Mouse (Mus musculus) MEL (cell line): ENCODE data around the gene Foxd3. TPM values are rescaled to one million over a fixed set of nuclear protein-coding genes. Genes with fewer than 3 reads are reported as not detected.

Experiments used
- DNase-seq: peaks from one replicate; pipeline ENCODE4 v3.0.0; 2011; ENCODE audit warnings: low read depth, low spot score
- H3K27ac ChIP-seq: 2 replicates; pipeline ENCODE4 v1.5.1; 2012; ENCODE audit warnings: low read depth, mild to moderate bottlenecking, control low read depth, low read length, moderate library complexity; ENCODE audit not compliant: control insufficient read depth
- H3K27me3 ChIP-seq, 2 experiments: fragments of 150-350 bp in 1 of 2; sonication (generic) in 1 of 2; 2 replicates each; pipeline ENCODE4 v1.6.1; 2012; ENCODE audit warnings: low read length in 2 of 2, mild to moderate bottlenecking in 2 of 2, improper control_type of control experiment in 1 of 2, moderate library complexity in 1 of 2; ENCODE audit not compliant: insufficient read depth in 2 of 2, control insufficient read depth in 1 of 2
- H3K36me3 ChIP-seq, 2 experiments: 2 replicates each; pipeline ENCODE4 v1.6.1; 2012 to 2014; ENCODE audit warnings: low read length in 2 of 2, improper control_type of control experiment in 1 of 2, inconsistent platforms in 1 of 2, mild to moderate bottlenecking in 1 of 2; ENCODE audit not compliant: insufficient read depth in 2 of 2, control insufficient read depth in 1 of 2
- H3K4me1 ChIP-seq, 2 experiments: fragments of 150-350 bp in 1 of 2; sonication (generic) in 1 of 2; 2 replicates each; pipeline ENCODE4 v1.6.1; 2012; ENCODE audit warnings: low read length in 2 of 2, improper control_type of control experiment in 1 of 2, mild to moderate bottlenecking in 1 of 2; ENCODE audit not compliant: insufficient read depth in 2 of 2, control insufficient read depth in 1 of 2
- H3K4me3 ChIP-seq, 2 experiments: fragments of 150-350 bp in 1 of 2; sonication (generic) in 1 of 2; 2 replicates each; pipeline ENCODE4 v1.5.1; 2012; ENCODE audit warnings: low read depth in 2 of 2, low read length in 2 of 2, mild to moderate bottlenecking in 2 of 2, moderate library complexity in 2 of 2, control low read depth in 1 of 2, improper control_type of control experiment in 1 of 2; ENCODE audit not compliant: control insufficient read depth in 1 of 2, insufficient read depth in 1 of 2
- H3K79me2 ChIP-seq: 2 replicates; pipeline ENCODE4 v1.6.1; 2012; ENCODE audit warnings: mild to moderate bottlenecking, low read length, moderate library complexity; ENCODE audit not compliant: control insufficient read depth, poor library complexity, insufficient read depth
- H3K9ac ChIP-seq: 2 replicates; pipeline ENCODE4 v1.6.1; 2012; ENCODE audit warnings: low read depth, mild to moderate bottlenecking, control low read depth, low read length, moderate library complexity; ENCODE audit not compliant: control insufficient read depth, poor library complexity, severe bottlenecking
- H3K9me3 ChIP-seq: fragments of 150-350 bp; sonication (generic); replicated peaks from 2 replicates; pipeline ENCODE4 v1.6.1; 2012; ENCODE audit warnings: mild to moderate bottlenecking, low read length, improper control_type of control experiment, moderate library complexity; ENCODE audit not compliant: insufficient read depth
- BHLHE40 ChIP-seq: IDR thresholded peaks from 2 replicates; pipeline ENCODE4 v1.6.1; 2012; ENCODE audit warnings: low read depth, mild to moderate bottlenecking, inconsistent platforms, low read length, improper control_type of control experiment, borderline replicate concordance
- CHD1 ChIP-seq: IDR thresholded peaks from 2 replicates; pipeline ENCODE4 v1.6.1; 2012; ENCODE audit warnings: low read depth, mild to moderate bottlenecking, inconsistent platforms, low read length, improper control_type of control experiment
- CHD2 ChIP-seq: IDR thresholded peaks from 2 replicates; pipeline ENCODE4 v1.6.1; 2011; ENCODE audit warnings: low read length, improper control_type of control experiment
- CTCF ChIP-seq, 3 experiments: IDR thresholded peaks in 2 of 3; conservative IDR thresholded peaks in 1 of 3; 2 replicates each; pipeline ENCODE4 v1.5.1; 2011 to 2012; ENCODE audit warnings: low read length in 3 of 3, low read depth in 2 of 3, mild to moderate bottlenecking in 2 of 3, improper control_type of control experiment in 1 of 3, inconsistent platforms in 1 of 3, mixed read lengths in 1 of 3, moderate library complexity in 1 of 3; ENCODE audit not compliant: control insufficient read depth in 1 of 3, insufficient read depth in 1 of 3, poor library complexity in 1 of 3, severe bottlenecking in 1 of 3
- E2F4 ChIP-seq: IDR thresholded peaks from 2 replicates; pipeline ENCODE4 v1.6.1; 2011; ENCODE audit warnings: low read depth, low read length, improper control_type of control experiment, borderline replicate concordance
- ELF1 ChIP-seq: IDR thresholded peaks from 2 replicates; pipeline ENCODE4 v1.6.1; 2014; ENCODE audit warnings: low read depth, mild to moderate bottlenecking, inconsistent platforms, low read length, improper control_type of control experiment, moderate library complexity
- ETS1 ChIP-seq: IDR thresholded peaks from 2 replicates; pipeline ENCODE4 v1.6.1; 2012; ENCODE audit warnings: low read depth, mild to moderate bottlenecking, inconsistent platforms, low read length, improper control_type of control experiment, moderate library complexity
- GABPA ChIP-seq: IDR thresholded peaks from 2 replicates; pipeline ENCODE4 v1.6.1; 2012; ENCODE audit warnings: low read depth, mild to moderate bottlenecking, inconsistent platforms, low read length, improper control_type of control experiment, moderate library complexity
- HCFC1 ChIP-seq: IDR thresholded peaks from 2 replicates; pipeline ENCODE4 v1.6.1; 2012; ENCODE audit warnings: low read depth, mild to moderate bottlenecking, inconsistent platforms, low read length, improper control_type of control experiment, moderate library complexity
- JUND ChIP-seq: IDR thresholded peaks from 2 replicates; pipeline ENCODE4 v1.6.1; 2011; ENCODE audit warnings: low read depth, mild to moderate bottlenecking, improper control_type of control experiment, low read length
- KAT2A ChIP-seq: conservative IDR thresholded peaks from 2 replicates; pipeline ENCODE4 v1.6.1; 2012; ENCODE audit warnings: low read depth, low read length, improper control_type of control experiment, inconsistent platforms
- MAFK ChIP-seq: IDR thresholded peaks from 2 replicates; pipeline ENCODE4 v1.6.1; 2011; ENCODE audit warnings: low read depth, mild to moderate bottlenecking, low read length, improper control_type of control experiment, borderline replicate concordance
- MAX ChIP-seq: IDR thresholded peaks from 2 replicates; pipeline ENCODE4 v1.6.1; 2011; ENCODE audit warnings: low read length, improper control_type of control experiment
- MEF2A ChIP-seq: IDR thresholded peaks from 2 replicates; pipeline ENCODE4 v1.6.1; 2014; ENCODE audit warnings: low read depth, mild to moderate bottlenecking, inconsistent platforms, low read length, improper control_type of control experiment; ENCODE audit not compliant: poor library complexity, insufficient replicate concordance, severe bottlenecking; ENCODE audit errors: extremely low read depth
- NRF1 ChIP-seq: IDR thresholded peaks from 2 replicates; pipeline ENCODE4 v1.6.1; 2014; ENCODE audit warnings: low read depth, mild to moderate bottlenecking, inconsistent platforms, low read length, improper control_type of control experiment, moderate library complexity; ENCODE audit not compliant: poor library complexity, insufficient read depth, severe bottlenecking
- POLR2A ChIP-seq, 2 experiments: IDR thresholded peaks; 2 replicates each; pipeline ENCODE4 v1.6.1; 2011 to 2012; ENCODE audit warnings: low read length in 2 of 2, mild to moderate bottlenecking in 2 of 2, control low read depth in 1 of 2, improper control_type of control experiment in 1 of 2, low read depth in 1 of 2, moderate library complexity in 1 of 2; ENCODE audit not compliant: control insufficient read depth in 1 of 2, insufficient read depth in 1 of 2, poor library complexity in 1 of 2
- POLR2AphosphoS5 ChIP-seq: IDR thresholded peaks from 2 replicates; pipeline ENCODE4 v1.6.1; 2012; ENCODE audit warnings: low read depth, borderline replicate concordance, mild to moderate bottlenecking, inconsistent platforms, low read length, moderate library complexity, mixed read lengths
- RAD21 ChIP-seq: IDR thresholded peaks from 2 replicates; pipeline ENCODE4 v1.6.1; 2011; ENCODE audit warnings: mild to moderate bottlenecking, low read depth, low read length, improper control_type of control experiment
- SIN3A ChIP-seq: IDR thresholded peaks from 2 replicates; pipeline ENCODE4 v1.6.1; 2012; ENCODE audit warnings: low read length, improper control_type of control experiment, inconsistent platforms
- SMC3 ChIP-seq: IDR thresholded peaks from 2 replicates; pipeline ENCODE4 v1.6.1; 2011; ENCODE audit warnings: low read depth, low read length, improper control_type of control experiment
- TAL1 ChIP-seq: IDR thresholded peaks from 2 replicates; pipeline ENCODE4 v1.6.1; 2012; ENCODE audit warnings: mild to moderate bottlenecking, inconsistent platforms, low read length, moderate library complexity, mixed read lengths
- TBP ChIP-seq: IDR thresholded peaks from 2 replicates; pipeline ENCODE4 v1.8.0; 2011; ENCODE audit warnings: low read depth, low read length, improper control_type of control experiment
- TCF12 ChIP-seq: IDR thresholded peaks from 2 replicates; pipeline ENCODE4 v1.6.1; 2014; ENCODE audit warnings: low read depth, mild to moderate bottlenecking, inconsistent platforms, low read length, improper control_type of control experiment, moderate library complexity
- USF1 ChIP-seq: IDR thresholded peaks from 2 replicates; pipeline ENCODE4 v1.6.1; 2014; ENCODE audit warnings: low read depth, mild to moderate bottlenecking, inconsistent platforms, low read length, improper control_type of control experiment, moderate library complexity
- USF2 ChIP-seq, 2 experiments: IDR thresholded peaks; 2 replicates each; pipeline ENCODE4 v1.6.1; 2011 to 2012; ENCODE audit warnings: improper control_type of control experiment in 2 of 2, low read length in 2 of 2, borderline replicate concordance in 1 of 2, inconsistent platforms in 1 of 2, low read depth in 1 of 2, mild to moderate bottlenecking in 1 of 2; ENCODE audit not compliant: insufficient read depth in 1 of 2
- ZKSCAN1 ChIP-seq: IDR thresholded peaks from 2 replicates; pipeline ENCODE4 v1.6.1; 2012; ENCODE audit warnings: low read depth, mild to moderate bottlenecking, inconsistent platforms, low read length, improper control_type of control experiment, moderate library complexity
- polyA plus RNA-seq, 2 experiments: library from polyadenylated mRNA; stranded (reverse) in 1 of 2; unstranded in 1 of 2; fragments of >175 nt in 1 of 2; fragments of >200 nt in 1 of 2; gene quantifications; 2 replicates each; pipeline versions ENCODE4 v1.2.1 to v1.2.4; 2012; ENCODE audit warnings: low replicate concordance in 2 of 2, low read depth in 1 of 2; ENCODE audit not compliant: insufficient read length in 2 of 2, insufficient read depth in 1 of 2, missing spikeins in 1 of 2
- total RNA-seq: library from RNA; depleted of rRNA; stranded (reverse); fragments of 300-350 nt; gene quantifications from 2 replicates; pipeline ENCODE4 v1.2.3, GENCODE M21; 2012

The Foxd3 gene
- total and polyA plus RNA-seq, 3 experiments, result not detected

DNA sequence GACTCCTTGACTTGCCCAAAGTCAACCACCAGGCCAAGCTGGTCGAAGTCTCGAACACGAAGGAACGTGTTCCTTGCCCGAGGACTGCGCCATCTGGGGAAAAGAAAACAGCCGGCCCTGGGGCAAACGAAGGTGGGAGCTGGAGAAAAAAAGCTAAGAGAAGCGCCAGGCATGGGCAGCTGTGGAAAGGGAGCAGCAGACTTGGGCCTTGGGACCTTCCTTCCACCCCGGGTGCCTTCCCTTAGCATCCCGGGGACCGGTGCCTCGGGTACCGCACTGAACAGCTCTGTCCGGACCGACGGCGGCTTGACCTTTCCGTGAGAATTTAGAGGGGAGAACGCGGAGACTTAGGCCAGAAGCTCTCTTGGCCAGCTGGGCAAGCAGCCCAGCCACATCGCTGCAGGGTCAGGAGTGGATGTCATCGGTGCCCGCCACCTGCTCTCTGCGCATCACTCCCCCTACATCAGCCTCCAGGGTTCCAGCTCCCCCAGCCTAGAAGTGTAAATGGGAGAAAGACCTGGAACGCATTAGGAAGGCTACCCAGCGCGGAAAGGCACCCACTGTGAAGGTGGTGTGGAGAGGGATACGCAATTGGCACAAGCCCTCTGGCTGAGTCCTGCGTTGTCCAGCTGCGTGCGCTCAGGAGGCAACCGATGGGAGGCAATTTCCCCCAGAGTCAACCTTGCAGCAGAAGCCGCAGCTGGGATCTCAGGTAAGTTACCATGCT is 6.9 kb downstream of the Foxd3 start:
- Histone ChIP-seq H3K36me3 (no peaks in the 10 kb centered on the region), H3K79me2 (no peaks in the 10 kb centered on the region), H3K27ac (no peak overlapping the region), H3K4me1 (no peaks in the 10 kb centered on the region), H3K27me3 (no peaks in the 10 kb centered on the region), H3K9me3 (no peaks in the 10 kb centered on the region), H3K4me3 (no peak overlapping the region), H3K9ac (no peak overlapping the region)
- no peak for DNase-seq
- TF ChIP-seq BHLHE40 (no peak), POLR2AphosphoS5 (no peak), KAT2A (no peak), POLR2A (IDR thresholded peaks at IDR 0.05; ENCODE audit: control insufficient read depth in 1 of 2, insufficient read depth in 1 of 2, low read depth in 1 of 2, low read length in 2 of 2, poor library complexity in 1 of 2) (no peak), USF1 (no peak), ZKSCAN1 (no peak), MAX (no peak), JUND (no peak), TAL1 (no peak), HCFC1 (no peak), USF2 (IDR thresholded peaks at IDR 0.05; ENCODE audit: borderline replicate concordance in 1 of 2, insufficient read depth in 1 of 2, low read depth in 1 of 2, low read length in 2 of 2) (no peak), TCF12 (no peak), SMC3 (no peak), TBP (no peak), ELF1 (no peak), GABPA (no peak), CTCF (IDR thresholded peaks at IDR 0.05 in 2 of 3, conservative IDR thresholded peaks at IDR 0.05 in 1 of 3; ENCODE audit: control insufficient read depth in 1 of 3, insufficient read depth in 1 of 3, low read depth in 2 of 3, low read length in 3 of 3, poor library complexity in 1 of 3, severe bottlenecking in 1 of 3) (no peak), SIN3A (no peak), CHD2 (no peak)

DNA sequence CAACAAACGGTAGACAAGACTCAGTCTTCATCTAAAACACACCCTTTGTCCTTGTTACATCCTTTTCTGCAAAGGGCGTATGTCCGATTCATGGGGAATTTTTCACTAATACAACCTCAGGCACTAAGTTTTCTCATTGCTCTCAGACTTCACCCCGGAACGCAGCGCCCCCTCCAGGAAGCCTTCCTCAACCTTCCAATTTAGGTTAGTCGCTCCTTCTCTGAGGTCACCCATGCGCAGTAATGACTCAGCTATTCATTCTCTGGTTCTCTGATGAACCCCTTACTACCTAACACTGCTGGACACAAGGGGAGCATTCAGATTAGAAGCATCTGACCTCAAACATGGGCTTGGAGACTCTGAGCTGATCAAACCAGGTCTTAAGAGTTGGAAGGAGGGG is 7.6 kb downstream of the Foxd3 start:
- DNase-seq, result no peak
- H3K79me2 ChIP-seq, result no peaks in the 10 kb centered on the region
- no peaks in the 10 kb centered on the region for H3K27me3 ChIP-seq
- TF ChIP-seq NRF1 (no peak), ZKSCAN1 (no peak), SMC3 (no peak), POLR2A (IDR thresholded peaks at IDR 0.05; ENCODE audit: control insufficient read depth in 1 of 2, insufficient read depth in 1 of 2, low read depth in 1 of 2, low read length in 2 of 2, poor library complexity in 1 of 2) (no peak), E2F4 (no peak), RAD21 (no peak), CHD1 (no peak), USF2 (IDR thresholded peaks at IDR 0.05; ENCODE audit: borderline replicate concordance in 1 of 2, insufficient read depth in 1 of 2, low read depth in 1 of 2, low read length in 2 of 2) (no peak), MEF2A (no peak), SIN3A (no peak), ETS1 (no peak), MAFK (no peak), TBP (no peak), CHD2 (no peak)
- TF ChIP-seq, all 39 proteins: peak for 0
- Histone ChIP-seq H3K4me1 (no peaks in the 10 kb centered on the region), H3K4me3 (no peak overlapping the region), H3K27ac (no peak overlapping the region), H3K9ac (no peak overlapping the region), H3K36me3 (no peaks in the 10 kb centered on the region), H3K9me3 (no peaks in the 10 kb centered on the region)
